Mouse (Mus musculus) layer of hippocampus, adult 9-10 months (tissue): Measurements from ENCODE around the gene Pgghg.
A peak's percentile ranks its signal among the peaks of the same experiment; 100 is the strongest.

Experiments used
- DNase-seq: peaks from one replicate; pipeline ENCODE4 v3.0.0; 2022; ENCODE audit warnings: low spot score

Gene Pgghg

GRCm38 (mm10) chr7:140941222-140942051 lies at the start of gene Pgghg:
Gene Pgghg (plus strand): TSS chr7:140941391.
- DNase-seq, result no peak

GRCm38 (mm10) chr7:140894031-140894430 lies 47.2 kb upstream of the Pgghg start:
- no peak for DNase-seq

- no peak for DNase-seq
Measured at GRCm38 (mm10) chr7:140894611-140895010, 46.6 kb upstream of the Pgghg start.

GRCm38 (mm10) chr7:140897863-140898262 lies 43.3 kb upstream of the Pgghg start:
- DNase-seq, result no peak

GRCm38 (mm10) chr7:140899121-140899520 lies 42.1 kb upstream of the Pgghg start:
- no peak for DNase-seq

- no peak for DNase-seq
Measured at GRCm38 (mm10) chr7:140900220-140900619, 41.0 kb upstream of the Pgghg start, which contains the start of gene Cox8b. Gene Cox8b (minus strand): TSS chr7:140900446.

GRCm38 (mm10) chr7:140902036-140902875 lies 38.9 kb upstream of the Pgghg start:
- no peak for DNase-seq

GRCm38 (mm10) chr7:140903212-140903611 lies 38.0 kb upstream of the Pgghg start:
- peak; percentile 49 for DNase-seq

- no peak for DNase-seq
Measured at GRCm38 (mm10) chr7:140905642-140906081, 35.5 kb upstream of the Pgghg start.

- DNase-seq, result no peak
Measured at GRCm38 (mm10) chr7:140907131-140907530, 34.1 kb upstream of the Pgghg start.

- DNase-seq, result no peak
Measured at GRCm38 (mm10) chr7:140907697-140908096, 33.5 kb upstream of the Pgghg start.

GRCm38 (mm10) chr7:140908181-140908580 lies 33.0 kb upstream of the Pgghg start:
- DNase-seq, result no peak

- peak; percentile 44 for DNase-seq
Measured at GRCm38 (mm10) chr7:140908634-140909107, 32.5 kb upstream of the Pgghg start.

- no peak for DNase-seq
Measured at GRCm38 (mm10) chr7:140912293-140912692, 28.9 kb upstream of the Pgghg start.

- DNase-seq, result no peak
Measured at GRCm38 (mm10) chr7:140912846-140913482, 28.2 kb upstream of the Pgghg start.

- DNase-seq, result no peak
Measured at GRCm38 (mm10) chr7:140914031-140914690, 27.0 kb upstream of the Pgghg start.

GRCm38 (mm10) chr7:140919911-140920310 lies 21.3 kb upstream of the Pgghg start:
- DNase-seq, result no peak

GRCm38 (mm10) chr7:140920418-140921029 lies 20.7 kb upstream of the Pgghg start, which contains the start of gene Nlrp6:
Gene Nlrp6 (plus strand): TSS chr7:140920902.
- DNase-seq, result no peak

- no peak for DNase-seq
Measured at GRCm38 (mm10) chr7:140921225-140921975, 19.8 kb upstream of the Pgghg start.

- no peak for DNase-seq
Measured at GRCm38 (mm10) chr7:140922398-140923069, 18.7 kb upstream of the Pgghg start.
